Comparison of ENCODE assay signal across 16 mouse cellular contexts in genomic region chr2:109221470-109221869, GRCm38 (mm10).
"Had no signal": no experiment of that assay in that cellular context is flagged by ENCODE, and none has a peak within 500 bp of the region (broad histone marks: within the 10 kb centered on the region; RNA-seq: fewer than 3 reads in every experiment).

No protein-coding gene starts in this region.

- H3K9me3 ChIP-seq: neural tube, embryonic 12.5 days; neural tube, embryonic 13.5 days; neural tube, embryonic 15.5 days; stomach, embryonic 15.5 days had no signal

- H3K4me2 ChIP-seq: neural tube, embryonic 12.5 days; neural tube, embryonic 13.5 days; neural tube, embryonic 15.5 days; stomach, embryonic 15.5 days had no signal

- H3K4me1 ChIP-seq: neural tube, embryonic 12.5 days; neural tube, embryonic 13.5 days; neural tube, embryonic 15.5 days; stomach, embryonic 15.5 days had no signal

- H3K36me3 ChIP-seq: neural tube, embryonic 12.5 days; neural tube, embryonic 13.5 days; neural tube, embryonic 15.5 days; stomach, embryonic 15.5 days had no signal

- H3K27me3 ChIP-seq: neural tube, embryonic 12.5 days; neural tube, embryonic 13.5 days; neural tube, embryonic 15.5 days; stomach, embryonic 15.5 days had no signal

- H3K4me3 ChIP-seq: neural tube, embryonic 12.5 days; neural tube, embryonic 13.5 days; neural tube, embryonic 15.5 days; stomach, embryonic 15.5 days had no signal

- DNase-seq: retina, postnatal 1 day; right cerebral cortex, postnatal 14 days; right cerebral cortex, postnatal 25 days; right cerebral cortex, postnatal 4 days; spleen, adult 18-20 months; thymus, adult 18-20 months; thymus, adult 2 months; thymus, postnatal 14 days; thymus, postnatal 25 days; thymus, postnatal 36 days; thymus, postnatal 4 days had no signal

- H3K9ac ChIP-seq: neural tube, embryonic 12.5 days; neural tube, embryonic 13.5 days; neural tube, embryonic 15.5 days; stomach, embryonic 15.5 days had no signal

- H3K27ac ChIP-seq: neural tube, embryonic 12.5 days; neural tube, embryonic 13.5 days; neural tube, embryonic 15.5 days; stomach, embryonic 15.5 days; stomach, postnatal 0 days had no signal
